Mouse (Mus musculus) gastrocnemius, adult 2 months (tissue): ENCODE measurements around the gene Dnah6. TPM values are rescaled to one million over a fixed set of nuclear protein-coding genes. Genes with fewer than 3 reads are reported as not detected.

Experiments
- DNase-seq: peaks from one replicate; pipeline ENCODE4 v3.0.0; 2022
- H3K27ac ChIP-seq: fragments of 200-600 bp; 2 replicates; pipeline ENCODE4 v1.8.1; 2022; ENCODE audit warnings: mild to moderate bottlenecking
- H3K4me3 ChIP-seq: fragments of 200-600 bp; 2 replicates; pipeline ENCODE4 v1.8.1; 2022; ENCODE audit warnings: mild to moderate bottlenecking, moderate library complexity
- CTCF ChIP-seq: fragments of 200-600 bp; IDR thresholded peaks from 2 replicates; pipeline ENCODE4 v1.8.1; 2022; ENCODE audit warnings: antibody characterized with exemption, mild to moderate bottlenecking, moderate library complexity
- intact Hi-C: fragments of 180-260 bp; cut with DNase I; formaldehyde crosslinking; loops from one replicate; pipeline ENCODE4 v1.15.1; 2025
- total RNA-seq, 2 experiments: library from RNA; stranded (reverse); gene quantifications; 2 replicates each; pipeline ENCODE4 v1.2.3; 2021

The Dnah6 gene
- total RNA-seq, 2 experiments from 2014 or later = 0.03 TPM

DNA sequence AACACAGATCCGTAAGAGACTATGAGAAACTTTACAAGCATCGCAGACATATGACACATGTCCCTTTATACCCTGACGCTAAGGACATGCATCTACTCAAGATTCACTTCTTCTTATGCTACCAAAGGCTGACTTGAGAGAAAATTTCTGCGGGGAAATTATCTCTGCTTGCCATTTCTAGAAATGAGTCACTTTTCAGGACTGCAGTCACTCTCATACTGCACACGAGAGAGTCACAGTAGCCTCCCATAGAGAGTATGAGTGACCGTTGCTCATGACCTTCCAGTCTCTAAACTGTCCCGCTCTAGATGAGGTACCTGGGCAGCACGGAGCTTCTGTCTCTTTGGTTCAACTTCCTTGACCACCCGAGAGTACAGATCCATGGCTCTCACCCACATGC lies 138.9 kb downstream of the Dnah6 start:
- intact Hi-C loops = no loop called here
- Histone ChIP-seq H3K27ac (no peak overlapping the region), H3K4me3 (no peak overlapping the region)
- DNase-seq = no peak
- TF ChIP-seq CTCF = no peak

DNA sequence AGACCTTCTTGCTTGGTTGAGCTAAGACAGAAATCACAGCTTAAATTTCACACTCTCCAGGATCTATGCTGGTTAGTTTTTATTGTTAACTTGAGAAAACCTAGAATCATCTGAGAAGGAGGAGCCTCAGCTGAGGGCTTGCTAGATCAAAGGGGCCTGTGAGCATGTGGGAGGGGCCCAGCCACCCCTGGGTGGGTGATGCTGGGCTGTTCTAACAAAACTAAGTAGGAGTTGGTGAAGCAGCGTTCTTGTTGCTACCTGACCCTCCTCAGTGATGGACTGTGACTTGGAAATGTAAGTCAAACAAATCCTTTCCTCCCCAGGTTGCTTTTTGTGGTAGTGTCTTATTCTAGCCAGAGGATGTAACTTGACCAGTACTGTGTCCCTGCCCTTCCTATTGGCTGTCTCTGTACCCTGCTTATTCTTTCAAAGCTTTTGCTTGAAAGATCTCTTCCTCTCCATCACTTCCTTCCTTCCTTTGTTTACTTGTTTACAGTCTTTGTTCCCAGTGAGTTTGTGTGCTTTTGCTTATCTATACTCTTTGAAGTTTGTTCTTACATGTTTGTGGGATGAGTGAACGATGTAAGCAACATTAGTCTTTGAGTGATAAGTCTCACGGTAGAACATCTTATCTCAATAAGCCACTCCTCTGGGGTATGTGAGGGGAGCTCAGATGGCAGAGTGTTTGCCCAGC lies 149.2 kb downstream of the Dnah6 start:
- TF ChIP-seq CTCF = no peak
- H3K27ac ChIP-seq = no peak overlapping the region
- H3K4me3 ChIP-seq = no peak overlapping the region
- intact Hi-C loops = no loop called here
- DNase-seq = no peak

DNA sequence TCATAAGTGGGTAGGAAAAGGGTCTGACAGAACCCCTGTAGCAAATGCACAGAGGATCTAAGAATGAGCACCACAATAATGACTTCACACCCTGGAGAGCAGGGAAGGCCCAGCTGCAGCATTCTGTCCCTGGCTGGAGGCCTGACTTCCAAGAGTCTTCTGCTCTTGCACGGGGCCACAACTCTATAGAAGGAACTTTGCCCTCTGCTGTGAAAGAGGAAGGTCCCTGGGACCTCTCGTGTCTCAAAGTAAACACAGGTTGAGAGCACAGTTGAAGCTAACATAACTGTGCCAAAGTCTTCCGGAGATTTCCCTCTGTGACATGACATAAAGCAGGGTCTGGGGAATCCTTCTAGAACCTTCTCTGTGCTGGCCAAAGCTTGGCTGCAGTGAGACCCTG lies 150.2 kb downstream of the Dnah6 start:
- no peak for TF ChIP-seq CTCF
- intact Hi-C loops = no loop called here
- Histone ChIP-seq H3K27ac (no peak overlapping the region), H3K4me3 (no peak overlapping the region)
- DNase-seq = no peak

GRCm38 (mm10) chr6:73070663-73071062 lies 150.8 kb downstream of the Dnah6 start:
- DNase-seq = no peak
- Histone ChIP-seq H3K4me3 (no peak overlapping the region), H3K27ac (no peak overlapping the region)
- intact Hi-C loops = no loop called here
- TF ChIP-seq CTCF = no peak

- Histone ChIP-seq H3K4me3 (no peak overlapping the region), H3K27ac (no peak overlapping the region)
- DNase-seq = no peak
- intact Hi-C loops = no loop called here
- TF ChIP-seq CTCF = no peak
These were observed 156.9 kb downstream of the Dnah6 start for GRCm38 (mm10) chr6:73064551-73064950.

DNA sequence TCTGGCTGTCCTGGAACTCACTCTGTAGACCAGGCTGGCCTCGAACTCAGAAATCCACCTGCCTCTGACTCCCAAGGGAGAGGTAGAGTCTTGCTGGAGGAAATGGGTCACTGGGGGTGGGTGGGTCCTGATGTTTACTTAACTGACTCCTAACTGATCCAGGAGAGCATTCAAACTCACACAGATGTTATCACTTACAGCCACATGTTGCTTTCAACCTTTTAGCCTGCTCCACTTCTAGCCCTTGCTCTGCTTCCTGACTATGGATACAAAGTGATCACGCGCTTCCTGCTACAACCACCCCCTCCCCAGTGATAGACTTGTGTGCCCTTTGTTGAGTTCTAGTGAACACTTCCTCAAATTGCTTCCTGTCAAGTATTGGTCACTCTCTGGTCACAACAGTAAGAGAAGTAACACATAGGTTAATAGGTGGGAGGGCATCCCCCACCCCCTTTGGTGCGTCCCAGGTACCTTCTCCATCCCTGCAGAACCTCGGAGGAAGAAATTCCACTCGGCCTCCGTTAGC lies 161.8 kb downstream of the Dnah6 start:
- intact Hi-C loops = no loop called here
- no peak overlapping the region for H3K27ac ChIP-seq
- TF ChIP-seq CTCF = no peak
- DNase-seq = no peak
- H3K4me3 ChIP-seq = no peak overlapping the region

GRCm38 (mm10) chr6:73059162-73059561 lies 162.3 kb downstream of the Dnah6 start:
- no peak overlapping the region for H3K4me3 ChIP-seq
- intact Hi-C loops = no loop called here
- TF ChIP-seq CTCF = no peak
- DNase-seq = no peak
- no peak overlapping the region for H3K27ac ChIP-seq

- Histone ChIP-seq H3K4me3 (no peak overlapping the region), H3K27ac (no peak overlapping the region)
- no peak for TF ChIP-seq CTCF
- intact Hi-C loops = no loop called here
- no peak for DNase-seq
These were observed 166.1 kb downstream of the Dnah6 start for GRCm38 (mm10) chr6:73055347-73055746.

GRCm38 (mm10) chr6:73054807-73055206 lies 166.6 kb downstream of the Dnah6 start:
- H3K4me3 ChIP-seq = no peak overlapping the region
- no peak for DNase-seq
- intact Hi-C loops = no loop called here
- no peak for TF ChIP-seq CTCF
- H3K27ac ChIP-seq = no peak overlapping the region

DNA sequence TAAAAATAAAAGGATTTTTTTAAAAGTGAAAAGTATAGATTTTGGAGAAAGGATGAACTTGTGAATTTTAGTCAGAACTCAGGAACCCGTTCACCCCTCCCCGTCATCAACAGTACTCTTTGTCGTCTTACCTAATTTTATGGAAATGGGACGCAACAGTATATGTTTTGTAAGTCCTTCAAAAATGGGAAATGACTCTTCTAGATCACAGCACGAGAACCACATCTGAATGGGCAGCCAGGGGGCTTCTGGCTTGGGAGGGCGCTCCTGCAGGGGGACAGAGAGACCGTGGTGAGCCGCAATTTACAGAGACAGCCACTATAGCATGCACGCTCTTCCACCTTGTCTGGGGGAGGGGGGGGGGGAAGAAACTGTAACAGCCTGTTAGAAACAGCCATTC lies 167.9 kb downstream of the Dnah6 start:
- no peak overlapping the region for H3K4me3 ChIP-seq

GRCm38 (mm10) chr6:73047259-73047658 lies 174.2 kb downstream of the Dnah6 start:
- no peak for DNase-seq
- H3K4me3 ChIP-seq = no peak overlapping the region
- no peak for TF ChIP-seq CTCF
- intact Hi-C loops = no loop called here
- no peak overlapping the region for H3K27ac ChIP-seq

More for the DNA sequence above, 167.9 kb downstream of the Dnah6 start:
- DNase-seq = no peak
- no peak overlapping the region for H3K27ac ChIP-seq
- intact Hi-C loops = no loop called here
- TF ChIP-seq CTCF = no peak

- H3K4me3 ChIP-seq = no peak overlapping the region
- no peak for TF ChIP-seq CTCF
- intact Hi-C loops = no loop called here
- no peak overlapping the region for H3K27ac ChIP-seq
- DNase-seq = no peak
These were observed 175.5 kb downstream of the Dnah6 start for GRCm38 (mm10) chr6:73045944-73046343.

- TF ChIP-seq CTCF = no peak
- intact Hi-C loops = no loop called here
- DNase-seq = no peak
- Histone ChIP-seq H3K27ac (no peak overlapping the region), H3K4me3 (no peak overlapping the region)
These were observed 179.2 kb downstream of the Dnah6 start for GRCm38 (mm10) chr6:73042278-73042677.

GRCm38 (mm10) chr6:73038291-73038690 lies 183.2 kb downstream of the Dnah6 start:
- TF ChIP-seq CTCF = no peak
- no peak for DNase-seq
- Histone ChIP-seq H3K4me3 (no peak overlapping the region), H3K27ac (no peak overlapping the region)
- intact Hi-C loops = no loop called here
